Comparison of ENCODE assay signal across 13 mouse cellular contexts in the genomic region with DNA sequence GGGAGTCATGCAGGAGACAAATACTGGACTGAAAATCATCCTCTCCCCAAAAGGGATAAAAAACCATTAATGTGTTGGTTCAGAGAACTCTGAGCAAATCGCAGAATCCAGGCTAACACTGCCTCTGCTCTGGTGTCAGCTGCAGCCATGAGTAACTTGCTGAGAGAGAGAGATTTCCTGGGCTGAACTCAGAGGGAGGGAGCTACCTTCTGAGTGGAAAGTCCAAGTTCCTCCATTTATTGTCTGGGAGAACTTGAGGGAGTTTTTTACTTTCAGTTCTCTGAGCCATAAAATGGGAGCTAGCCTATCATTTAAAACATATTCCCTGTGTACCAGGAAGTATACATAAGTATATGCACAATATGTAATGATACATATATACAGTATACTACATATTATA.
"Had no signal": no experiment of that assay in that cellular context is flagged by ENCODE, and none has a peak within 500 bp of the region (broad histone marks: within the 10 kb centered on the region; RNA-seq: fewer than 3 reads in every experiment).

No protein-coding gene starts in this region.

- ATAC-seq: liver, postnatal 0 days had no signal

- H3K36me3 ChIP-seq: hindbrain, embryonic 15.5 days; limb, embryonic 10.5 days; liver, embryonic 13.5 days; lung, embryonic 15.5 days; midbrain, embryonic 12.5 days; neural tube, embryonic 13.5 days; stomach, embryonic 15.5 days had no signal

- H3K4me3 ChIP-seq: hindbrain, embryonic 15.5 days; layer of hippocampus, adult 2 months; limb, embryonic 10.5 days; liver, embryonic 13.5 days; lung, embryonic 15.5 days; midbrain, embryonic 12.5 days; neural tube, embryonic 13.5 days; stomach, embryonic 15.5 days had no signal

- DNase-seq: kidney, postnatal 10 days; liver, embryonic 13.5 days; liver, postnatal 0 days; right cerebral cortex, postnatal 4 days; thymus, adult 2 months; thymus, postnatal 25 days had no signal

- H3K9me3 ChIP-seq: hindbrain, embryonic 15.5 days; limb, embryonic 10.5 days; liver, embryonic 13.5 days; lung, embryonic 15.5 days; midbrain, embryonic 12.5 days; neural tube, embryonic 13.5 days; stomach, embryonic 15.5 days had no signal

- H3K27me3 ChIP-seq: liver, embryonic 13.5 days; lung, embryonic 15.5 days; neural tube, embryonic 13.5 days; stomach, embryonic 15.5 days had no signal

- H3K9ac ChIP-seq: hindbrain, embryonic 15.5 days; liver, embryonic 13.5 days; liver, postnatal 0 days; lung, embryonic 15.5 days; midbrain, embryonic 12.5 days; neural tube, embryonic 13.5 days; stomach, embryonic 15.5 days had no signal

- H3K4me2 ChIP-seq: liver, embryonic 13.5 days; lung, embryonic 15.5 days; midbrain, embryonic 12.5 days had no signal

- H3K27ac ChIP-seq: hindbrain, embryonic 15.5 days; layer of hippocampus, adult 2 months; limb, embryonic 10.5 days; liver, embryonic 13.5 days; lung, embryonic 15.5 days; midbrain, embryonic 12.5 days; neural tube, embryonic 13.5 days; stomach, embryonic 15.5 days had no signal
